Mouse (Mus musculus) intestine, embryonic 15.5 days (tissue): ENCODE measurements around the gene Tmem44. TPM values are rescaled to one million over a fixed set of nuclear protein-coding genes. Genes with fewer than 3 reads are reported as not detected.

Source experiments
- ATAC-seq: fragments of 200-750 bp; cut with Nextera tagmentation; 2 replicates; pipeline ENCODE4 v1.8.0; 2017; ENCODE audit warnings: moderate TSS enrichment, moderate library complexity
- H3K27ac ChIP-seq: fragments of 300-500 bp; sonication (generic); 2 replicates; pipeline ENCODE4 v1.5.1; 2015; ENCODE audit warnings: mild to moderate bottlenecking, inconsistent platforms
- H3K27me3 ChIP-seq: fragments of 300-500 bp; sonication (generic); replicated peaks from 2 replicates; pipeline ENCODE4 v1.6.1; 2015; ENCODE audit warnings: inconsistent platforms
- H3K36me3 ChIP-seq: fragments of 300-500 bp; sonication (generic); 2 replicates; pipeline ENCODE4 v1.6.1; 2015; ENCODE audit warnings: inconsistent platforms
- H3K4me1 ChIP-seq: fragments of 300-500 bp; sonication (generic); replicated peaks from 2 replicates; pipeline ENCODE4 v1.6.1; 2015; ENCODE audit warnings: inconsistent platforms
- H3K4me2 ChIP-seq: fragments of 300-500 bp; sonication (generic); replicated peaks from 2 replicates; pipeline ENCODE4 v1.6.1; 2015; ENCODE audit warnings: mild to moderate bottlenecking, inconsistent platforms
- H3K4me3 ChIP-seq: fragments of 300-500 bp; sonication (generic); replicated peaks from 2 replicates; pipeline ENCODE4 v1.5.1; 2015; ENCODE audit warnings: inconsistent platforms
- H3K9ac ChIP-seq: fragments of 300-500 bp; sonication (generic); 2 replicates; pipeline ENCODE4 v1.6.1; 2015; ENCODE audit warnings: inconsistent platforms
- H3K9me3 ChIP-seq: fragments of 300-500 bp; sonication (generic); 2 replicates; pipeline ENCODE4 v1.6.1; 2016; ENCODE audit warnings: inconsistent platforms
- WGBS: fragments of 180-500 bp; shearing (Covaris S2); methylation state at CpG from one replicate; pipeline ENCODE4 v1.1.7; 2015; 5-methylcytosine and 5-hydroxymethylcytosine counted together
- polyA plus RNA-seq: library from polyadenylated mRNA; unstranded; fragments of >200 nt; fragmentation: Nextera tagmentation; extraction: Ambion mirVana; gene quantifications from 2 replicates; pipeline ENCODE4 v1.2.1, GENCODE M21; 2015

Gene Tmem44
- polyA plus RNA-seq, 1 experiment from 2014 or later = 9.1 TPM

GRCm38 (mm10) chr16:30501621-30502020 lies 49.0 kb downstream of the Tmem44 start:
- no peaks in the 10 kb centered on the region for H3K9me3 ChIP-seq
- H3K36me3 ChIP-seq = no peaks in the 10 kb centered on the region
- 74% methylated on average over 5 of the region's 5 CpGs for WGBS
- no peak overlapping the region for H3K27ac ChIP-seq
- H3K9ac ChIP-seq = no peak overlapping the region
- no peak overlapping the region for H3K4me2 ChIP-seq
- no peak overlapping the region for H3K4me3 ChIP-seq
- no peak for ATAC-seq
- H3K4me1 ChIP-seq = peaks cover 16% of the 10 kb centered on the region
- H3K27me3 ChIP-seq = no peaks in the 10 kb centered on the region

GRCm38 (mm10) chr16:30500223-30500622 lies 50.4 kb downstream of the Tmem44 start:
- Histone ChIP-seq H3K4me2 (no peak overlapping the region), H3K4me3 (no peak overlapping the region), H3K27ac (no peak overlapping the region), H3K9me3 (no peaks in the 10 kb centered on the region), H3K4me1 (peaks cover 16% of the 10 kb centered on the region), H3K36me3 (no peaks in the 10 kb centered on the region), H3K27me3 (no peaks in the 10 kb centered on the region), H3K9ac (no peak overlapping the region)
- no peak for ATAC-seq
- WGBS = 73% methylated on average over 7 of the region's 7 CpGs

- H3K27me3 ChIP-seq = no peaks in the 10 kb centered on the region
- peaks cover 16% of the 10 kb centered on the region for H3K4me1 ChIP-seq
- no peak overlapping the region for H3K9ac ChIP-seq
- no peak for ATAC-seq
- no peak overlapping the region for H3K27ac ChIP-seq
- H3K4me2 ChIP-seq = 0 out of 2 replicates have a peak overlapping the region, but pooled peaks have one; percentile 4
- no peaks in the 10 kb centered on the region for H3K36me3 ChIP-seq
- no peak overlapping the region for H3K4me3 ChIP-seq
- no peaks in the 10 kb centered on the region for H3K9me3 ChIP-seq
- WGBS = 30% methylated on average over 16 of the region's 16 CpGs
Observed at GRCm38 (mm10) chr16:30499126-30499857, 51.4 kb downstream of the Tmem44 start.

- Histone ChIP-seq H3K36me3 (no peaks in the 10 kb centered on the region), H3K9me3 (no peaks in the 10 kb centered on the region), H3K9ac (no peak overlapping the region), H3K4me2 (no peak overlapping the region), H3K27ac (no peak overlapping the region), H3K4me1 (peaks cover 11% of the 10 kb centered on the region; the same call in 1 of the 2 replicates), H3K4me3 (no peak overlapping the region), H3K27me3 (no peaks in the 10 kb centered on the region)
- whole genome bisulfite sequencing = 85% methylated on average over 5 of the region's 5 CpGs
- ATAC-seq = peak; percentile 61
Observed at GRCm38 (mm10) chr16:30497307-30497706, 53.3 kb downstream of the Tmem44 start.

- Histone ChIP-seq H3K4me1 (0 out of 2 replicates have a peak, but pooled peaks cover 11% of the 10 kb centered on the region), H3K9me3 (no peaks in the 10 kb centered on the region), H3K9ac (no peak overlapping the region), H3K36me3 (no peaks in the 10 kb centered on the region), H3K4me2 (no peak overlapping the region), H3K27me3 (no peaks in the 10 kb centered on the region), H3K4me3 (no peak overlapping the region), H3K27ac (no peak overlapping the region)
- 0 out of 2 replicates have a peak, but pooled peaks have one; percentile 37 for ATAC-seq
- 81% methylated on average over 6 of the region's 6 CpGs for WGBS
Observed at GRCm38 (mm10) chr16:30494883-30495282, 55.8 kb downstream of the Tmem44 start.

GRCm38 (mm10) chr16:30491742-30492141 lies 58.9 kb downstream of the Tmem44 start:
- H3K9ac ChIP-seq = no peak overlapping the region
- no peak overlapping the region for H3K4me3 ChIP-seq
- no peaks in the 10 kb centered on the region for H3K27me3 ChIP-seq
- H3K27ac ChIP-seq = no peak overlapping the region
- no peaks in the 10 kb centered on the region for H3K9me3 ChIP-seq
- 25% methylated on average over 4 of the region's 4 CpGs for WGBS
- ATAC-seq = peak; percentile 37; the same call in 1 of the 2 replicates
- H3K36me3 ChIP-seq = no peaks in the 10 kb centered on the region
- 0 out of 2 replicates have a peak, but pooled peaks cover 6% of the 10 kb centered on the region for H3K4me1 ChIP-seq
- H3K4me2 ChIP-seq = no peak overlapping the region

- Histone ChIP-seq H3K4me1 (0 out of 2 replicates have a peak, but pooled peaks cover 6% of the 10 kb centered on the region), H3K9me3 (no peaks in the 10 kb centered on the region), H3K36me3 (no peaks in the 10 kb centered on the region), H3K4me2 (no peak overlapping the region), H3K9ac (no peak overlapping the region), H3K27me3 (no peaks in the 10 kb centered on the region), H3K27ac (no peak overlapping the region), H3K4me3 (no peak overlapping the region)
- 63% methylated on average over 2 of the region's 2 CpGs for WGBS
- ATAC-seq = no peak
Observed at GRCm38 (mm10) chr16:30490791-30491190, 59.9 kb downstream of the Tmem44 start.

GRCm38 (mm10) chr16:30490316-30490715 lies 60.3 kb downstream of the Tmem44 start:
- no peak overlapping the region for H3K27ac ChIP-seq
- ATAC-seq = no peak
- 69% methylated on average over 4 of the region's 4 CpGs for WGBS

GRCm38 (mm10) chr16:30489662-30490061 lies 61.0 kb downstream of the Tmem44 start:
- Histone ChIP-seq H3K4me1 (0 out of 2 replicates have a peak, but pooled peaks cover 6% of the 10 kb centered on the region), H3K27me3 (no peaks in the 10 kb centered on the region), H3K27ac (no peak overlapping the region), H3K4me2 (no peak overlapping the region), H3K36me3 (no peaks in the 10 kb centered on the region), H3K9me3 (no peaks in the 10 kb centered on the region), H3K9ac (no peak overlapping the region), H3K4me3 (no peak overlapping the region)
- ATAC-seq = no peak
- WGBS = 58% methylated on average over 4 of the region's 4 CpGs

More at GRCm38 (mm10) chr16:30490316-30490715, 60.3 kb downstream of the Tmem44 start:
- H3K4me3 ChIP-seq = no peak overlapping the region
- H3K36me3 ChIP-seq = no peaks in the 10 kb centered on the region
- no peaks in the 10 kb centered on the region for H3K27me3 ChIP-seq
- no peaks in the 10 kb centered on the region for H3K9me3 ChIP-seq
- no peak overlapping the region for H3K9ac ChIP-seq
- H3K4me1 ChIP-seq = 0 out of 2 replicates have a peak, but pooled peaks cover 6% of the 10 kb centered on the region
- H3K4me2 ChIP-seq = no peak overlapping the region

- H3K9me3 ChIP-seq = no peaks in the 10 kb centered on the region
- H3K4me2 ChIP-seq = no peak overlapping the region
- H3K27ac ChIP-seq = no peak overlapping the region
- no peaks in the 10 kb centered on the region for H3K27me3 ChIP-seq
- ATAC-seq = 0 out of 2 replicates have a peak, but pooled peaks have one; percentile 41
- no peak overlapping the region for H3K4me3 ChIP-seq
- H3K36me3 ChIP-seq = no peaks in the 10 kb centered on the region
- H3K9ac ChIP-seq = no peak overlapping the region
- 42% methylated on average over 4 of the region's 4 CpGs for WGBS
- no peaks in the 10 kb centered on the region for H3K4me1 ChIP-seq
Observed at GRCm38 (mm10) chr16:30486498-30486897, 64.1 kb downstream of the Tmem44 start.

GRCm38 (mm10) chr16:30477791-30478190 lies 72.9 kb downstream of the Tmem44 start:
- Histone ChIP-seq H3K4me3 (no peak overlapping the region), H3K4me1 (no peaks in the 10 kb centered on the region), H3K4me2 (no peak overlapping the region), H3K27me3 (no peaks in the 10 kb centered on the region), H3K36me3 (no peaks in the 10 kb centered on the region), H3K9me3 (no peaks in the 10 kb centered on the region), H3K27ac (no peak overlapping the region), H3K9ac (no peak overlapping the region)
- 87% methylated on average over 5 of the region's 5 CpGs for WGBS
- no peak for ATAC-seq

GRCm38 (mm10) chr16:30477006-30477405 lies 73.6 kb downstream of the Tmem44 start:
- Histone ChIP-seq H3K27me3 (no peaks in the 10 kb centered on the region), H3K4me1 (no peaks in the 10 kb centered on the region), H3K9me3 (no peaks in the 10 kb centered on the region), H3K9ac (no peak overlapping the region), H3K36me3 (no peaks in the 10 kb centered on the region), H3K4me2 (no peak overlapping the region), H3K4me3 (no peak overlapping the region), H3K27ac (no peak overlapping the region)
- no peak for ATAC-seq
- 74% methylated on average over 3 of the region's 3 CpGs for WGBS
